Mouse (Mus musculus) olfactory bulb, adult 2 months (tissue): ENCODE measurements around the gene Traf1.

ENCODE experiments used
- CTCF ChIP-seq: fragments of 200-500 bp; IDR thresholded peaks from 2 replicates; pipeline ENCODE4 v1.5.1; 2012; ENCODE audit warnings: low read depth, mild to moderate bottlenecking, low read length, moderate library complexity; ENCODE audit not compliant: insufficient read depth
- POLR2A ChIP-seq: fragments of 200-500 bp; IDR thresholded peaks from 2 replicates; pipeline ENCODE4 v1.6.1; 2012; ENCODE audit warnings: mild to moderate bottlenecking, low read depth, low read length, moderate library complexity; ENCODE audit not compliant: insufficient read depth

DNA sequence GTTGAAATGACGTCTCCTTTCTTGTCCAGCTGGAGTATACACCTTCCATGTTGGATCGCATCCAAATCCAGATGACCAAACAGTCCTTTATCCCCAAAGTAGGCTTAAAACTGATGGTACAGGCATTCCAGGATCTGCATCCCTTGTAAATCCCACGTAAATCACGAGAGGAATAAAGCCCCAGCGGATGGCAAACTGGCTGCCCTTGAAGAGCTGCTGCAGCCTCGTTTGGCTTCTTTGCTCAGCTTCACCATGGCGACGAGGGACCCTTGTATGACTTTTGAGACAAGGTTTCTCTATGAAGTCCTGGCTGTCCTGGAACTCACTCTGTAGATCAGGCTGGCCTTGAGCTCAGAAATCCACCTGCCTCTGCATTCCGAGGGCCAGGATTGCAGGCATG is 3.1 kb upstream of the Traf1 start:
- no peak for TF ChIP-seq POLR2A
- no peak for TF ChIP-seq CTCF
